Mouse (Mus musculus): ENCODE measurements around the gene Sag.

- TF ChIP-seq TAL1 (IDR thresholded peaks at IDR 0.05; ENCODE audit: low read length) = no peak
- no peak for TF ChIP-seq GATA1 (IDR thresholded peaks at IDR 0.05; ENCODE audit: low read length)
Measured at GRCm38 (mm10) chr1:87828926-87829580, 25.6 kb downstream of the Sag start.

All from erythroblast, embryonic 14.5 days (primary cell).